Mouse (Mus musculus) G1E (cell line): Measurements from ENCODE around the gene Otop2. TPM values are rescaled to one million over a fixed set of nuclear protein-coding genes. Genes with fewer than 3 reads are reported as not detected.

Source experiments
- ATAC-seq: 2 replicates; pipeline ENCODE4 v1.8.0; 2016; ENCODE audit warnings: mild to moderate bottlenecking; ENCODE audit not compliant: insufficient number of reproducible peaks, poor library complexity, low FRiP score, severe bottlenecking; ENCODE audit errors: extremely low read depth
- DNase-seq: peaks from one replicate; pipeline ENCODE4 v3.0.0; 2012; ENCODE audit warnings: low spot score
- H3K27me3 ChIP-seq: 2 replicates; pipeline ENCODE4 v1.6.1; 2012; ENCODE audit warnings: mild to moderate bottlenecking, low read length, inconsistent platforms; ENCODE audit not compliant: insufficient read depth
- H3K36me3 ChIP-seq: replicated peaks from 2 replicates; pipeline ENCODE3; 2012; ENCODE audit warnings: mild to moderate bottlenecking, inconsistent platforms
- H3K4me1 ChIP-seq: 2 replicates; pipeline ENCODE4 v1.6.1; 2012; ENCODE audit warnings: low read depth, low read length, inconsistent platforms, mixed read lengths; ENCODE audit not compliant: insufficient read depth
- H3K4me3 ChIP-seq: 2 replicates; pipeline ENCODE4 v1.5.1; 2012; ENCODE audit warnings: low read depth, mild to moderate bottlenecking, inconsistent platforms, low read length, moderate library complexity, mixed read lengths
- H3K9me3 ChIP-seq: replicated peaks from 2 replicates; pipeline ENCODE4 v1.6.1; 2012; ENCODE audit warnings: inconsistent platforms
- CTCF ChIP-seq: IDR thresholded peaks from 2 replicates; pipeline ENCODE4 v1.5.1; 2012; ENCODE audit warnings: low read depth, low read length, inconsistent platforms, mixed read lengths
- GATA1 ChIP-seq: IDR thresholded peaks from 2 replicates; pipeline ENCODE4 v1.6.1; 2012; ENCODE audit warnings: borderline replicate concordance, low read length, inconsistent platforms, mixed read lengths
- GATA2 ChIP-seq: IDR thresholded peaks from 2 replicates; pipeline ENCODE4 v1.6.1; 2012; ENCODE audit warnings: low read depth, low read length, inconsistent platforms, borderline replicate concordance
- POLR2AphosphoS5 ChIP-seq: IDR thresholded peaks from 2 replicates; pipeline ENCODE4 v1.6.1; 2012; ENCODE audit warnings: low read depth, low read length, inconsistent platforms; ENCODE audit not compliant: insufficient replicate concordance
- TAL1 ChIP-seq: conservative IDR thresholded peaks from 2 replicates; pipeline ENCODE4 v1.6.1; 2012; ENCODE audit warnings: low read depth, low read length, inconsistent platforms, mixed read lengths
- polyA plus RNA-seq: library from polyadenylated mRNA; stranded (reverse); fragments of >175 nt; gene quantifications from 2 replicates; pipeline ENCODE4 v1.2.3, GENCODE M21; 2012
- total RNA-seq, 2 experiments: library from RNA; stranded (forward) in 1 of 2; stranded (reverse) in 1 of 2; fragments of 200-1000 nt in 1 of 2; fragments of >200 nt in 1 of 2; fragmentation: Nextera tagmentation in 1 of 2; gene quantifications; 2 replicates each; pipeline ENCODE4 v1.2.3; 2014 to 2017

Otop2 gene
- total and polyA plus RNA-seq, 3 experiments = not detected

GRCm38 (mm10) chr11:115329339-115329738 is 22.4 kb downstream of the Otop2 start:
- no peaks in the 10 kb centered on the region for H3K4me1 ChIP-seq
- peaks cover 3% of the 10 kb centered on the region for H3K27me3 ChIP-seq
- no peaks in the 10 kb centered on the region for H3K9me3 ChIP-seq
- no peak for TF ChIP-seq GATA2
- no peak for TF ChIP-seq POLR2AphosphoS5
- TF ChIP-seq CTCF = no peak
- no peak for TF ChIP-seq TAL1
- no peak overlapping the region for H3K4me3 ChIP-seq
- no peaks in the 10 kb centered on the region for H3K36me3 ChIP-seq
- no peak for DNase-seq
- ATAC-seq = no peak

- ATAC-seq (no peak), DNase-seq (no peak)
- peaks cover 7% of the 10 kb centered on the region for H3K27me3 ChIP-seq
- H3K4me1 ChIP-seq = no peaks in the 10 kb centered on the region
- no peaks in the 10 kb centered on the region for H3K9me3 ChIP-seq
- no peak for TF ChIP-seq GATA2
- no peaks in the 10 kb centered on the region for H3K36me3 ChIP-seq
- H3K4me3 ChIP-seq = no peak within 1 kb of the TSS
These were observed 27.6 kb downstream of the Otop2 start, which contains the start of gene Otop3 for GRCm38 (mm10) chr11:115334531-115334930. Otop3 (plus strand) TSS chr11:115334731.

- no peaks in the 10 kb centered on the region for H3K4me1 ChIP-seq
- DNase-seq (no peak), ATAC-seq (no peak)
- H3K36me3 ChIP-seq = no peaks in the 10 kb centered on the region
- peaks cover 9% of the 10 kb centered on the region for H3K27me3 ChIP-seq
- TF ChIP-seq TAL1 (no peak), GATA2 (no peak), POLR2AphosphoS5 (no peak), CTCF (no peak), GATA1 (no peak)
- no peaks in the 10 kb centered on the region for H3K9me3 ChIP-seq
- H3K4me3 ChIP-seq = no peak overlapping the region
These were observed 28.3 kb downstream of the Otop2 start for GRCm38 (mm10) chr11:115335223-115335622.

- Histone ChIP-seq H3K36me3 (no peaks in the 10 kb centered on the region), H3K9me3 (no peaks in the 10 kb centered on the region), H3K4me1 (no peaks in the 10 kb centered on the region), H3K4me3 (no peak overlapping the region), H3K27me3 (peaks cover 9% of the 10 kb centered on the region)
- DNase-seq (no peak), ATAC-seq (no peak)
- TF ChIP-seq GATA1 (no peak), CTCF (no peak), TAL1 (no peak), POLR2AphosphoS5 (no peak)
These were observed 29.2 kb downstream of the Otop2 start for GRCm38 (mm10) chr11:115336115-115336514.

GRCm38 (mm10) chr11:115337350-115337749 is 30.4 kb downstream of the Otop2 start:
- TF ChIP-seq CTCF = no peak
- TF ChIP-seq GATA1 = no peak
- no peak for TF ChIP-seq POLR2AphosphoS5
- TF ChIP-seq GATA2 = no peak
- TF ChIP-seq TAL1 = no peak
- peaks cover 12% of the 10 kb centered on the region for H3K27me3 ChIP-seq

GRCm38 (mm10) chr11:115337826-115338225 is 30.9 kb downstream of the Otop2 start:
- H3K9me3 ChIP-seq = no peaks in the 10 kb centered on the region
- no peak overlapping the region for H3K4me3 ChIP-seq
- ATAC-seq (no peak), DNase-seq (no peak)
- no peaks in the 10 kb centered on the region for H3K4me1 ChIP-seq
- TF ChIP-seq POLR2AphosphoS5 (no peak), GATA2 (no peak), CTCF (no peak), GATA1 (no peak), TAL1 (no peak)
- no peaks in the 10 kb centered on the region for H3K36me3 ChIP-seq
- H3K27me3 ChIP-seq = peaks cover 12% of the 10 kb centered on the region

More at GRCm38 (mm10) chr11:115337350-115337749, 30.4 kb downstream of the Otop2 start:
- H3K4me3 ChIP-seq = no peak overlapping the region
- no peak for DNase-seq
- no peak for ATAC-seq
- H3K9me3 ChIP-seq = no peaks in the 10 kb centered on the region
- no peaks in the 10 kb centered on the region for H3K4me1 ChIP-seq
- no peaks in the 10 kb centered on the region for H3K36me3 ChIP-seq

- Histone ChIP-seq H3K36me3 (no peaks in the 10 kb centered on the region), H3K9me3 (no peaks in the 10 kb centered on the region), H3K27me3 (peaks cover 31% of the 10 kb centered on the region), H3K4me1 (peaks cover 3% of the 10 kb centered on the region; the same call in 1 of the 2 replicates), H3K4me3 (no peak overlapping the region)
- TF ChIP-seq CTCF = no peak
- no peak for TF ChIP-seq TAL1
- TF ChIP-seq GATA1 = no peak
- no peak for TF ChIP-seq GATA2
- no peak for TF ChIP-seq POLR2AphosphoS5
- ATAC-seq (no peak), DNase-seq (no peak)
These were observed 34.3 kb downstream of the Otop2 start for GRCm38 (mm10) chr11:115341246-115341645.
